Mouse (Mus musculus) MEL-GATA-1-ER (cell line): ENCODE data around the gene Zswim7.

ENCODE experiments used
- DNase-seq: peaks from one replicate; pipeline ENCODE4 v3.0.0-alpha.2; 2012; ENCODE audit warnings: low read depth; ENCODE audit errors: extremely low read depth

Zswim7 gene

GRCm38 (mm10) chr11:62259214-62259613 lies 22.0 kb downstream of the Zswim7 start:
- DNase-seq, result no peak

- no peak for DNase-seq
Measured at GRCm38 (mm10) chr11:62253380-62253779, 27.8 kb downstream of the Zswim7 start.

GRCm38 (mm10) chr11:62251047-62251446 lies 30.1 kb downstream of the Zswim7 start:
- peak; percentile 71 for DNase-seq

- no peak for DNase-seq
Measured at GRCm38 (mm10) chr11:62249266-62250037, 31.7 kb downstream of the Zswim7 start.

- peak; percentile 22 for DNase-seq
Measured at GRCm38 (mm10) chr11:62248401-62249244, 32.6 kb downstream of the Zswim7 start, which contains the start of gene Adora2b. Adora2b (plus strand) TSS chr11:62248984.

- peak; percentile 26 for DNase-seq
Measured at GRCm38 (mm10) chr11:62247759-62248400, 33.3 kb downstream of the Zswim7 start.

- DNase-seq, result no peak
Measured at GRCm38 (mm10) chr11:62244471-62244870, 36.7 kb downstream of the Zswim7 start.

- no peak for DNase-seq
Measured at GRCm38 (mm10) chr11:62243871-62244270, 37.3 kb downstream of the Zswim7 start.

GRCm38 (mm10) chr11:62240631-62241261 lies 40.4 kb downstream of the Zswim7 start:
- peak; percentile 48 for DNase-seq

- no peak for DNase-seq
Measured at GRCm38 (mm10) chr11:62224797-62225196, 56.4 kb downstream of the Zswim7 start.

GRCm38 (mm10) chr11:62223962-62224361 lies 57.2 kb downstream of the Zswim7 start:
- no peak for DNase-seq

GRCm38 (mm10) chr11:62223416-62223815 lies 57.8 kb downstream of the Zswim7 start:
- DNase-seq, result no peak

GRCm38 (mm10) chr11:62220756-62221510 lies 60.2 kb downstream of the Zswim7 start:
- no peak for DNase-seq

GRCm38 (mm10) chr11:62217751-62218150 lies 63.4 kb downstream of the Zswim7 start:
- no peak for DNase-seq
